Mouse (Mus musculus) ovary, postnatal 10 days (tissue): Measurements from ENCODE around the gene 9230112D13Rik.

Experiments
- DNase-seq: peaks from one replicate; pipeline ENCODE4 v3.0.0; 2022; ENCODE audit warnings: low spot score

Gene 9230112D13Rik

GRCm38 (mm10) chr14:34497346-34497745, 25.3 kb downstream of the 9230112D13Rik start:
- no peak for DNase-seq

DNA sequence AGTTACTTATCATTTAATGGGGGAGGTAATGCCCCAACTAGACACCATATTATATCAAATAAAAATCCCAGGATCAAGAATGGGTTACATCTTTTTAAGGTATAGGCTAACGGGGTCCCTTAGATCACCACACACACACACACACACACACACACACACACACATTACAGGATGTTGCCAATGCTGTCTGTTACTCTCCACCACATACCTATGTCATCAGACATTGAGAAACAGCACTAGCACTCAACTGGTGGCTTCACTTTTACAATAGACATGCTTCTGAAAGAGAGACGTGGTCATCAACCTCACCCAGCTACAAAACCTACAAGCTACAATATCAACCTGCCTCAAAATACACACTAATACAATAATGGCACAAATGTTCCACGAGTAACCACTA, 28.9 kb downstream of the 9230112D13Rik start:
- DNase-seq: no peak

GRCm38 (mm10) chr14:34492688-34493087, 29.9 kb downstream of the 9230112D13Rik start:
- no peak for DNase-seq

- no peak for DNase-seq
Observed at GRCm38 (mm10) chr14:34490965-34491364, 31.6 kb downstream of the 9230112D13Rik start.

GRCm38 (mm10) chr14:34489928-34490327, 32.7 kb downstream of the 9230112D13Rik start:
- DNase-seq: no peak

DNA sequence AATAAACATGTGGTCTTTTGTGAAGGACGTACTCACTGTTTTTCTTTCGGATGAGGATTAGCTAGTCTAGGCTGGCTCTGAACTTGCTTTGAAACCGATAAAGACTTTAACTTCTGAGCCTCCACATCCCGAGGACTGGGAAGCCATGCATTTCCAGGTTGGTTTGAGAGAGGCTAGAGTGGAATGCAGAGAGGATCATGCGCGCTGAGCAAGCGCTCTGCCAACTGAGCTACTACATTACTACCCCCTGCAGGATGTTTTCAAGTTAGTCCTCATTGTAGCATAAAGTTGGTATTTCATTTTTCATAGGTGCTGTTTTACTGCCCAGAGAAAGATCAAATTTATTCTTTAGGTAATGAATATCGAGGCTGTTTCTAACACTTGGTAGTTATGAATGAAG, 36.4 kb downstream of the 9230112D13Rik start:
- no peak for DNase-seq

GRCm38 (mm10) chr14:34483469-34484341, 38.9 kb downstream of the 9230112D13Rik start:
- no peak for DNase-seq

- DNase-seq: no peak
Observed at GRCm38 (mm10) chr14:34471591-34471990, 51.0 kb downstream of the 9230112D13Rik start.

- no peak for DNase-seq
Observed at GRCm38 (mm10) chr14:34466291-34466690, 56.3 kb downstream of the 9230112D13Rik start.
